ENCODE assay signal across 14 mouse cellular contexts in genomic region chr13:24613433-24613832, GRCm38 (mm10). TPM values are rescaled to one million over a fixed set of nuclear protein-coding genes. Genes with fewer than 3 reads are reported as not detected.
DNase-seq lines count a peak whose midpoint lies in the region; ATAC-seq and TF ChIP-seq lines count a peak whose summit lies in the region.
"Had no signal": no experiment of that assay in that cellular context is flagged by ENCODE, and none has a peak within 500 bp of the region (broad histone marks: within the 10 kb centered on the region; RNA-seq: fewer than 3 reads in every experiment).

No protein-coding gene starts in this region.

- TF ChIP-seq CTCF in liver, embryonic 14.5 days (IDR thresholded peaks at IDR 0.05; ENCODE audit: low read depth), result no peak
- no peak for TF ChIP-seq CTCF in small intestine, adult 2 months (IDR thresholded peaks at IDR 0.05; ENCODE audit: extremely low read depth, insufficient read length, insufficient replicate concordance, low read depth, low read length)

- TF ChIP-seq EP300 in liver, embryonic 14.5 days (IDR thresholded peaks at IDR 0.05; ENCODE audit: low read depth), result 0 out of 2 replicates have a peak, but pooled peaks have one; percentile 24

- DNase-seq in spleen, adult 12 weeks (ENCODE audit: low spot score), result peak; percentile 59
- DNase-seq in spleen, postnatal 14 days (ENCODE audit: low spot score in 2 of 2), result no peak
- peak; percentile 42 for DNase-seq in c-Kit-positive CD71-positive TER-119-negative erythroid progenitor cells, embryonic 14.5 days (ENCODE audit: low read depth)
- DNase-seq in liver, embryonic 14.5 days (ENCODE audit: low read depth in 3 of 3, low spot score in 3 of 3), result peak in 2 of 3 experiments; percentile 36 to 52
- DNase-seq in cerebellum, postnatal 36 days, result no peak
- no peak for DNase-seq in left cerebral cortex, postnatal 36 days (ENCODE audit: low spot score in 2 of 2)
- DNase-seq: cerebellum, adult 8-10 months; heart, postnatal 14 days; kidney, postnatal 25 days; thymus, postnatal 36 days had no signal

- no peaks in the 10 kb centered on the region for H3K36me3 ChIP-seq in liver, embryonic 14.5 days (replicated peaks; ENCODE audit: control insufficient read depth, insufficient read depth, low read depth)
- H3K36me3 ChIP-seq in small intestine, adult 2 months (ENCODE audit: control insufficient read depth, insufficient read depth, low read length), result no peaks in the 10 kb centered on the region
- no peaks in the 10 kb centered on the region for H3K36me3 ChIP-seq in forebrain, embryonic 12.5 days (replicated peaks)

- no peaks in the 10 kb centered on the region for H3K27me3 ChIP-seq in liver, embryonic 14.5 days (ENCODE audit: control insufficient read depth, insufficient read depth, low read length)
- H3K27me3 ChIP-seq in small intestine, adult 2 months (ENCODE audit: control insufficient read depth, insufficient read depth, low read length), result no peaks in the 10 kb centered on the region
- H3K27me3 ChIP-seq in forebrain, embryonic 12.5 days, result no peaks in the 10 kb centered on the region
- H3K27me3 ChIP-seq: forebrain, embryonic 13.5 days had no signal

- peaks cover 5 to 16% of the 10 kb centered on the region in 2 experiments for H3K4me1 ChIP-seq in liver, embryonic 14.5 days (replicated peaks; ENCODE audit: control insufficient read depth in 2 of 2, insufficient read depth in 2 of 2, low read length in 1 of 2)
- H3K4me1 ChIP-seq in small intestine, adult 2 months (ENCODE audit: control insufficient read depth, insufficient read depth, insufficient read length, low read length), result no peaks in the 10 kb centered on the region; the same call in 1 of the 2 replicates
- H3K4me1 ChIP-seq in forebrain, embryonic 12.5 days, result peaks cover 11% of the 10 kb centered on the region

- peak; percentile 64; the same call in 1 of the 2 replicates for ATAC-seq in liver, embryonic 14.5 days (ENCODE audit: insufficient read depth)
- ATAC-seq in forebrain, embryonic 12.5 days (ENCODE audit: low FRiP score), result no peak
- ATAC-seq: forebrain, embryonic 13.5 days; midbrain, embryonic 16.5 days had no signal

- intact Hi-C loops in left cerebral cortex, postnatal 36 days (cut with DNase I), result loop anchor here (5.0 kb wide), 1 partner anchor 91 kb away; no protein-coding TSS in a partner anchor

- H3K27ac ChIP-seq in liver, embryonic 14.5 days, result no peak overlapping the region
- peak overlapping the region; percentile 64; the same call in 1 of the 2 replicates for H3K27ac ChIP-seq in small intestine, adult 2 months (ENCODE audit: insufficient read depth, low read depth, low read length)
- H3K27ac ChIP-seq in forebrain, embryonic 12.5 days, result no peak overlapping the region
- H3K27ac ChIP-seq: forebrain, embryonic 13.5 days had no signal

- no peaks in the 10 kb centered on the region for H3K9me3 ChIP-seq in liver, embryonic 14.5 days (ENCODE audit: control insufficient read depth, low read length)
- H3K9me3 ChIP-seq in forebrain, embryonic 12.5 days, result no peaks in the 10 kb centered on the region
- H3K9me3 ChIP-seq: forebrain, embryonic 13.5 days had no signal

- WGBS in liver, embryonic 14.5 days (ENCODE audit: insufficient replicate concordance), result 42% methylated on average over 3 of the region's 3 CpGs
- WGBS in small intestine, adult 2 months, result 39% methylated on average over 3 of the region's 3 CpGs
- 85% methylated on average over 3 of the region's 3 CpGs for WGBS in forebrain, embryonic 12.5 days

- no peak overlapping the region for H3K4me3 ChIP-seq in liver, embryonic 14.5 days (ENCODE audit: insufficient read depth in 1 of 2, low read depth in 2 of 2, low read length in 2 of 2)
- H3K4me3 ChIP-seq in small intestine, adult 2 months (ENCODE audit: low read depth, low read length), result no peak overlapping the region
- H3K4me3 ChIP-seq in forebrain, embryonic 12.5 days (replicated peaks), result no peak overlapping the region
- H3K4me3 ChIP-seq: forebrain, embryonic 13.5 days had no signal

- H3K4me2 ChIP-seq in liver, embryonic 14.5 days (ENCODE audit: low read depth), result 0 out of 2 replicates have a peak overlapping the region, but pooled peaks have one; percentile 3
- H3K4me2 ChIP-seq in forebrain, embryonic 12.5 days, result no peak overlapping the region
- H3K4me2 ChIP-seq: forebrain, embryonic 13.5 days had no signal

- H3K9ac ChIP-seq in liver, embryonic 14.5 days (replicated peaks), result no peak overlapping the region
- no peak overlapping the region for H3K9ac ChIP-seq in forebrain, embryonic 12.5 days
- H3K9ac ChIP-seq: forebrain, embryonic 13.5 days had no signal

- no peak for TF ChIP-seq POLR2A in small intestine, adult 2 months (IDR thresholded peaks at IDR 0.05; ENCODE audit: low read depth, low read length)

RNA-seq across cellular contexts. Expression of gene Ripor2, which starts 31.4 kb away (rescaled TPM):
- 1.6 and 2.1 TPM in 2 replicates for polyA plus RNA-seq in liver, embryonic 14.5 days (2012; rRNA removed)
- polyA plus RNA-seq in liver, embryonic 14.5 days (2014; fragmentation: Nextera tagmentation; extraction: Ambion mirVana), result 2.1 and 2.3 TPM in 2 replicates
- polyA plus RNA-seq in small intestine, adult 2 months (2012; rRNA removed), result 0.86 and 2.0 TPM in 2 replicates
- polyA plus RNA-seq in forebrain, embryonic 12.5 days (2016; fragmentation: Nextera tagmentation; extraction: Ambion mirVana), result 16.6 and 17.8 TPM in 2 replicates
- total RNA-seq in left cerebral cortex, postnatal 36 days (2021), result 10 to 100 TPM; 53.0 to 67.2 TPM

Comparison
In these comparisons a context has a peak if more than half of its experiments do, and no peak if none do; other contexts are left out.
1. DNase-seq: peak in spleen, adult 12 weeks (single experiment), c-Kit-positive CD71-positive TER-119-negative erythroid progenitor cells, embryonic 14.5 days (single experiment) and liver, embryonic 14.5 days (2 of 3); none in spleen, postnatal 14 days (0 of 2), cerebellum, postnatal 36 days (0 of 2) and left cerebral cortex, postnatal 36 days (0 of 2).